Mouse (Mus musculus): Measurements from ENCODE around the gene Keg1. TPM values are rescaled to one million over a fixed set of nuclear protein-coding genes. Genes with fewer than 3 reads are reported as not detected.

Keg1 gene
- polyA plus RNA-seq, 1 experiment from 2014 or later, result not detected

Other genes starting within 250 kb of the Keg1 start
- gene Mpeg1, start 235.0 kb upstream of the Keg1 start, polyA plus RNA-seq (2015; fragmentation: Nextera tagmentation; extraction: Ambion mirVana), result 0.50 TPM in 2 replicates
- gene Dtx4, start 194.3 kb upstream of the Keg1 start, polyA plus RNA-seq (2015; fragmentation: Nextera tagmentation; extraction: Ambion mirVana), result 5.2 and 5.8 TPM in 2 replicates
- 17.5 and 19.3 TPM in 2 replicates for gene Fam111a, start 150.0 kb upstream of the Keg1 start, polyA plus RNA-seq (2015; fragmentation: Nextera tagmentation; extraction: Ambion mirVana)
- 0.15 TPM in 1 of 2 replicates, not detected in the other for gene Gm4952, start 95.8 kb upstream of the Keg1 start, polyA plus RNA-seq (2015; fragmentation: Nextera tagmentation; extraction: Ambion mirVana)
- not detected in 2 replicates for gene Glyat, start 62.5 kb upstream of the Keg1 start, polyA plus RNA-seq (2015; fragmentation: Nextera tagmentation; extraction: Ambion mirVana)
- gene Olfr1442, start 25.3 kb upstream of the Keg1 start, polyA plus RNA-seq (2015; fragmentation: Nextera tagmentation; extraction: Ambion mirVana), result not detected in 2 replicates
- not detected in 2 replicates for gene Olfr1443, start 17.7 kb upstream of the Keg1 start, polyA plus RNA-seq (2015; fragmentation: Nextera tagmentation; extraction: Ambion mirVana)
- 1.0 and 1.5 TPM in 2 replicates for gene Cntf, start 69.8 kb downstream of the Keg1 start, polyA plus RNA-seq (2015; fragmentation: Nextera tagmentation; extraction: Ambion mirVana)
- 13.5 and 13.8 TPM in 2 replicates for gene Zfp91, start 100.3 kb downstream of the Keg1 start, polyA plus RNA-seq (2015; fragmentation: Nextera tagmentation; extraction: Ambion mirVana)
- gene Lpxn, start 100.4 kb downstream of the Keg1 start, polyA plus RNA-seq (2015; fragmentation: Nextera tagmentation; extraction: Ambion mirVana), result 1.3 and 1.7 TPM in 2 replicates
- not detected in 2 replicates for gene Gm5244, start 150.9 kb downstream of the Keg1 start, polyA plus RNA-seq (2015; fragmentation: Nextera tagmentation; extraction: Ambion mirVana)
- not detected in 2 replicates for gene Olfr1444, start 161.5 kb downstream of the Keg1 start, polyA plus RNA-seq (2015; fragmentation: Nextera tagmentation; extraction: Ambion mirVana)
- gene Olfr1445, start 188.1 kb downstream of the Keg1 start, polyA plus RNA-seq (2015; fragmentation: Nextera tagmentation; extraction: Ambion mirVana), result not detected in 2 replicates
- not detected in 2 replicates for gene Olfr1446, start 197.7 kb downstream of the Keg1 start, polyA plus RNA-seq (2015; fragmentation: Nextera tagmentation; extraction: Ambion mirVana)
- gene Olfr1447, start 208.0 kb downstream of the Keg1 start, polyA plus RNA-seq (2015; fragmentation: Nextera tagmentation; extraction: Ambion mirVana), result not detected in 2 replicates
- gene Olfr1448, start 228.6 kb downstream of the Keg1 start, polyA plus RNA-seq (2015; fragmentation: Nextera tagmentation; extraction: Ambion mirVana), result not detected in 2 replicates
- not detected in 2 replicates for gene Olfr1449, start 235.1 kb downstream of the Keg1 start, polyA plus RNA-seq (2015; fragmentation: Nextera tagmentation; extraction: Ambion mirVana)

Data from limb, embryonic 13.5 days (tissue).